Mouse (Mus musculus): Measurements from ENCODE around the gene Stat2.
"Not testable (repeated sequence)": the region's sequence is repeated elsewhere in the genome, so short reads cannot be mapped to it uniquely, and the experiment has no call there.

Stat2 gene

GRCm38 (mm10) chr10:128298702-128299171 is 28.4 kb downstream of the Stat2 start, which contains the start of gene Il23a:
Gene Il23a, minus strand, starts transcription at chr10:128298752.
- DNase-seq: no peak

- no peak for DNase-seq
Measured at GRCm38 (mm10) chr10:128302357-128302756, 32.0 kb downstream of the Stat2 start.

GRCm38 (mm10) chr10:128302785-128303125 is 32.4 kb downstream of the Stat2 start:
- DNase-seq: no peak

- peak; percentile 98 to 99 for DNase-seq
Measured at GRCm38 (mm10) chr10:128303126-128304021, 33.0 kb downstream of the Stat2 start, which contains the start of gene Pan2. Gene Pan2, plus strand, starts transcription at chr10:128303335.

GRCm38 (mm10) chr10:128309654-128310053 is 39.3 kb downstream of the Stat2 start:
- no peak for DNase-seq

GRCm38 (mm10) chr10:128310177-128310576 is 39.8 kb downstream of the Stat2 start:
- DNase-seq: no peak

- no peak for DNase-seq
Measured at GRCm38 (mm10) chr10:128310902-128311301, 40.5 kb downstream of the Stat2 start.

GRCm38 (mm10) chr10:128315578-128315977 is 45.2 kb downstream of the Stat2 start:
- no peak for DNase-seq

GRCm38 (mm10) chr10:128321641-128322040 is 51.3 kb downstream of the Stat2 start:
- no peak for DNase-seq

- peak; percentile 58 to 72 for DNase-seq
Measured at GRCm38 (mm10) chr10:128322141-128323108, 52.1 kb downstream of the Stat2 start, which contains the start of gene Cnpy2. Gene Cnpy2, plus strand, starts transcription at chr10:128322459.

- DNase-seq: no peak
Measured at GRCm38 (mm10) chr10:128323516-128323915, 53.2 kb downstream of the Stat2 start.

- DNase-seq: no peak
Measured at GRCm38 (mm10) chr10:128326825-128327224, 56.5 kb downstream of the Stat2 start.

GRCm38 (mm10) chr10:128327610-128328009 is 57.3 kb downstream of the Stat2 start:
- DNase-seq: no peak

- not testable (repeated sequence) for DNase-seq
Measured at GRCm38 (mm10) chr10:128332358-128333249, 62.2 kb downstream of the Stat2 start.

GRCm38 (mm10) chr10:128335582-128335981 is 65.2 kb downstream of the Stat2 start:
- DNase-seq: peak; percentile 61 to 86

GRCm38 (mm10) chr10:128336195-128336594 is 65.8 kb downstream of the Stat2 start:
- no peak for DNase-seq

GRCm38 (mm10) chr10:128336597-128336996 is 66.2 kb downstream of the Stat2 start:
- no peak for DNase-seq

GRCm38 (mm10) chr10:128337306-128338181 is 67.2 kb downstream of the Stat2 start, which contains the start of gene Cs:
Gene Cs, plus strand, starts transcription at chr10:128337734.
- DNase-seq: peak; percentile 94 to 96

GRCm38 (mm10) chr10:128338415-128338814 is 68.1 kb downstream of the Stat2 start:
- DNase-seq: no peak

- no peak for DNase-seq
Measured at GRCm38 (mm10) chr10:128338948-128339347, 68.6 kb downstream of the Stat2 start.

GRCm38 (mm10) chr10:128340257-128340656 is 69.9 kb downstream of the Stat2 start:
- no peak for DNase-seq
